Mouse (Mus musculus) brain, adult 10 weeks (tissue): ENCODE data around the gene Armc8. TPM values are rescaled to one million over a fixed set of nuclear protein-coding genes. Genes with fewer than 3 reads are reported as not detected.

Experiments
- polyA plus RNA-seq: library from polyadenylated mRNA; stranded (reverse); fragments of 350-450 nt; fragmentation: Illumina TruSeq; extraction: RNeasy Lipid Tissue Mini Kit (QIAGEN cat#74804); gene quantifications from one replicate; pipeline ENCODE4 v1.2.3, GENCODE M21; 2015; ENCODE audit warnings: low read depth, low replicate concordance

The Armc8 gene
- polyA plus RNA-seq: 63.4 TPM

DNA sequence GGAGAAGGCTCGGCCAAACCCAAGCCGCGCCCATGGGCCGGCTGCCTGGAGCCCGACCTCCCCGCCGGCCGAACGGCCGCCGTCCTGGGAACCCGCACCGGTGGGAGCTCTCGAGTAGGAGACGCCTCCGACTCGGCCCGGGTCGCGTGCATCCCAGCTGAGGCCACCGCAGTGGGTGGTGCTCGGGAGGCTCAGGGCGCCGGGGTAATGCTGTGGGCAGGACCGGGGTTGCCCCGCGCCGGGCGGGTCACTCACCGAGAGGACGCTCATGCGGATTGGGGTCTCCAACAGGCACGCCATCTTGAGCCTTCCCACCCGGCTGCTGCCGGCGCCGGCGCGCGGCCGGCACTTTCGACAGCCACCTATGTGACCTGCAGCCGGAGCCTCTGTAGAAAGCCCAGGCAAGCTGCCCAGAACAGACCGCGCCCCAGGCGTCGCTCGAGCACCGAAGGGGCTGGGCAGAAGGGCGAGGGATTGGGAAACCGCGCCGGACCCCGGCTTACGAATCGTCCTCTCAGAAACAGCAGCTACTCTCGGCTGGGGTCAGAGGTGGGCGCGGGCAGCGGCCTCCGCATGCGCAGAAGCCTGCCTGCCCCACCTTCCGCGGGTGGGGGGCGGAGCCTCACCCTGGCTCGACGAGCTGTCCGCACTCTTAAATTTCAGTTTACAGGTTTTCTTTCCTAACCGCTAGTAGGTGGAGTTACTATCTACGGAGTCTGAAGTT, at the start of gene Armc8:
TSS of gene Armc8 (minus strand) at position 553 of the 724 bp plus-strand sequence.

GRCm38 (mm10) chr9:99612202-99612601, 43.5 kb upstream of the Armc8 start, which contains the start of gene A4gnt:
Gene A4gnt (plus strand): TSS chr9:99612502.

DNA sequence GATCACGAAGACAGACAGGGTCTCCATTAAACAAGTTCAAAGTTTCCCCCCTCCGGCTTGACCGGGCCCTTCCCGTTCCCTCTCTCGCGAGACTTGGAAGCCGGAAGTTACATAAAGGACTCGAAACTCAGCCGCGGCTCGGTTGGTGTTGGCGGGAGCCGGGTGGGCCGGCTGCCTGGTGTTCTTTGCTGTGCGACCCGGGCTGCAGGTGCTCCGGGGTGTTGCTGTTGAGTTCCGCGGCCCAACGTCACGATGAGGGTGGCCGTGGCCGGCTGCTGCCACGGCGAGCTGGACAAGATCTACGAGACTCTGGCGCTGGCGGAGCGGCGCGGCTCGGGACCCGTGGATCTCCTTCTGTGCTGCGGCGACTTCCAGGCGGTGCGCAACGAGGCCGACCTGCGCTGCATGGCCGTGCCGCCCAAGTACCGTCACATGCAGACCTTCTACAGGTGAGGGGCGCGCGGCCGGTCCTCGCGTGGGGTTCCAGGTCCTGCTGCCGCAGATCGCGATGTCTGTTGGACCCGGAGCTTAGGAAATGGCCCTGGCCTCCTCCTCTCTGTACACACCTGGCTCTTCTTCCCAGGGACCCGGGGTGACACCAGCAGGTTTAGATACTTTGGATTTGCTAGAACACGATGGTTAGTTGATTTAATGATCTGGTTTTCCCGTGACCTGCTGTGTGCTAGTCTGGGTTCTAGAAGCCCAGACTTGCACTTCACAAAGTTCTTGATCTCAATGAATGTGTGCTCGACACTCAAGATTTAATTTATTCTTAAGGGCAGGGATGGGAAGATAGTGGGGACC, 7.2 kb upstream of the Armc8 start, which contains the start of gene Dbr1:
TSS of gene Dbr1 (plus strand) at position 123 of the 804 bp plus-strand sequence.

GRCm38 (mm10) chr9:99451161-99451560, 117.5 kb downstream of the Armc8 start, which contains the start of gene Nme9:
Gene Nme9 (plus strand): TSS chr9:99451475.

DNA sequence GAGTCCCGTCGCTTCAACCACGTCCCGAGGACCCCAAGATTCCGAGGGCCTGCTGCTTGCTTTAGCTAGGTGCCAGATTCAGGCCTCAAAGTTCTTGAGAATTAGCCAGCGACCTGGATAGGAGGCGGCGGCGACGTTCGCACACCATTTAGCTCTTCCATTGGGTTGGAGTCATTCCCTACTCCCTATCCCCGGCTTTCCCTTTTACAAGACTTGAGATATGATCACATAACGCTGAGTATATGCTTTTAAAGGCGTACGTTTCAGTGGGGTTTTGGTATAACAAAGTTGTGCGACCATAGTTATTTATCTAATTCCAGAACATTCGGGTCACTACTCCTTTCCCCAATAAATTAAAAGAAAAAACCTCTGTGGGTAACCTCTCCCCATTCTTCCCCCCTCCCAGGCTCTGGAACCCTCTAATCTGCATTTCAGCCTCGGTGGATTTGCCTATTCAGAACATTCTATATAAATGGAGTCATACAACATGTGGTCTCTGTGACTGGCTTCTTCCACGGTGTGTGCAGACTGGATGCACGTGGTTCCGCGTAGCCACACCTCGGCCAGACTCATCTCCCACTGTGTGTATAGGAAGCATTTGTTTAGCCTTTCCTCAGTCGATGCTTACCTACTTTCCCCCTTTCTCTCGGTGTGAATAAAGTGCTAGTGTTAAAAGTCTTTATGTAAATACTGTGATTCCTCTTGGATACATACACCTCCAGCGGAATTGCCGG, 131.5 kb downstream of the Armc8 start, which contains the start of gene Mras:
TSS of gene Mras (minus strand) at position 351 of the 734 bp plus-strand sequence.

Other genes with a start within 250 kb of the Armc8 start
- gene Esyt3, start 210.3 kb downstream of the Armc8 start, polyA plus RNA-seq: 0.61 TPM
- gene Mras, start 131.5 kb downstream of the Armc8 start, polyA plus RNA-seq: 125 TPM
- 1.4 TPM for gene Nme9, start 117.4 kb downstream of the Armc8 start, polyA plus RNA-seq
- gene Dbr1, start 6.9 kb upstream of the Armc8 start, polyA plus RNA-seq: 14.2 TPM
- 0.36 TPM for gene A4gnt, start 43.6 kb upstream of the Armc8 start, polyA plus RNA-seq
- gene Dzip1l, start 60.6 kb upstream of the Armc8 start, polyA plus RNA-seq: 12.3 TPM
- gene Cldn18, start 148.4 kb upstream of the Armc8 start, polyA plus RNA-seq: not detected